ENCODE assay signal across 10 mouse cellular contexts in genomic region chr11:59308164-59308542, GRCm38 (mm10). TPM values are rescaled to one million over a fixed set of nuclear protein-coding genes. Genes with fewer than 3 reads are reported as not detected.
DNase-seq lines count a peak whose midpoint lies in the region; ATAC-seq and TF ChIP-seq lines count a peak whose summit lies in the region.
"Had no signal": no experiment of that assay in that cellular context is flagged by ENCODE, and none has a peak within 500 bp of the region (broad histone marks: within the 10 kb centered on the region; RNA-seq: fewer than 3 reads in every experiment).

No protein-coding gene starts in this region.

- no peak for TF ChIP-seq POLR2A in myocyte (IDR thresholded peaks at IDR 0.05; ENCODE audit: insufficient read length, low read depth)
- TF ChIP-seq POLR2A in thymus, adult 2 months (IDR thresholded peaks at IDR 0.05; ENCODE audit: control insufficient read depth, extremely low read depth, insufficient read depth, low read length, poor library complexity) = no peak

- H3K9me3 ChIP-seq in kidney, embryonic 15.5 days (replicated peaks) = no peaks in the 10 kb centered on the region
- H3K9me3 ChIP-seq in embryonic facial prominence, embryonic 13.5 days = no peaks in the 10 kb centered on the region
- H3K9me3 ChIP-seq in hindbrain, embryonic 11.5 days (ENCODE audit: control insufficient read depth, low read length) = no peaks in the 10 kb centered on the region

- no peak overlapping the region for H3K9ac ChIP-seq in kidney, embryonic 15.5 days
- H3K9ac ChIP-seq in embryonic facial prominence, embryonic 13.5 days = peak overlapping the region; percentile 82
- 0 out of 2 replicates have a peak overlapping the region, but pooled peaks have one; percentile 37 for H3K9ac ChIP-seq in hindbrain, embryonic 11.5 days (ENCODE audit: low read depth, low read length)

- peak overlapping the region; percentile 99 for H3K4me2 ChIP-seq in kidney, embryonic 15.5 days
- H3K4me2 ChIP-seq in embryonic facial prominence, embryonic 13.5 days = peak overlapping the region; percentile 90
- H3K4me2 ChIP-seq in hindbrain, embryonic 11.5 days (replicated peaks; ENCODE audit: low read depth, low read length) = peak overlapping the region; percentile 95
- peak overlapping the region; percentile 87 for H3K4me2 ChIP-seq in myocyte (ENCODE audit: low read depth)

- peak overlapping the region; percentile 71 for H3K27ac ChIP-seq in kidney, embryonic 15.5 days
- peak overlapping the region; percentile 92 for H3K27ac ChIP-seq in embryonic facial prominence, embryonic 13.5 days
- no peak overlapping the region for H3K27ac ChIP-seq in hindbrain, embryonic 11.5 days (ENCODE audit: low read depth, low read length)
- no peak overlapping the region for H3K27ac ChIP-seq in thymus, adult 2 months (ENCODE audit: control insufficient read depth, insufficient read depth, low read length)

- peaks cover 65% of the 10 kb centered on the region for H3K4me1 ChIP-seq in kidney, embryonic 15.5 days
- H3K4me1 ChIP-seq in embryonic facial prominence, embryonic 13.5 days = peaks cover 63% of the 10 kb centered on the region
- H3K4me1 ChIP-seq in hindbrain, embryonic 11.5 days (replicated peaks; ENCODE audit: control insufficient read depth, insufficient read depth, low read length) = peaks cover 20% of the 10 kb centered on the region
- peaks cover 4% of the 10 kb centered on the region; the same call in 1 of the 2 replicates for H3K4me1 ChIP-seq in thymus, adult 2 months (replicated peaks; ENCODE audit: control insufficient read depth, insufficient read depth, low read length)

- ATAC-seq in kidney, embryonic 15.5 days (replicated peaks; ENCODE audit: low FRiP score) = peak; percentile 20; the same call in 1 of the 2 replicates
- no peak for ATAC-seq in embryonic facial prominence, embryonic 13.5 days (ENCODE audit: insufficient number of reproducible peaks, insufficient read depth, low FRiP score, low TSS enrichment, low read depth)
- no peak for ATAC-seq in hindbrain, embryonic 11.5 days (ENCODE audit: low FRiP score)

- H3K27me3 ChIP-seq in kidney, embryonic 15.5 days = peaks cover 71% of the 10 kb centered on the region
- peaks cover 49% of the 10 kb centered on the region for H3K27me3 ChIP-seq in embryonic facial prominence, embryonic 13.5 days
- peaks cover 52% of the 10 kb centered on the region for H3K27me3 ChIP-seq in hindbrain, embryonic 11.5 days (ENCODE audit: control insufficient read depth, insufficient read depth, low read length)
- no peaks in the 10 kb centered on the region for H3K27me3 ChIP-seq in myocyte (ENCODE audit: control insufficient read depth, insufficient read depth, insufficient read length)
- peaks cover 15% of the 10 kb centered on the region; the same call in 1 of the 2 replicates for H3K27me3 ChIP-seq in thymus, adult 2 months (ENCODE audit: control insufficient read depth, insufficient read depth, low read length)

- H3K36me3 ChIP-seq in kidney, embryonic 15.5 days = no peaks in the 10 kb centered on the region
- H3K36me3 ChIP-seq in embryonic facial prominence, embryonic 13.5 days = no peaks in the 10 kb centered on the region
- no peaks in the 10 kb centered on the region for H3K36me3 ChIP-seq in hindbrain, embryonic 11.5 days (ENCODE audit: control insufficient read depth, insufficient read depth, low read length)
- no peaks in the 10 kb centered on the region for H3K36me3 ChIP-seq in myocyte (ENCODE audit: control insufficient read depth, insufficient read depth)
- no peaks in the 10 kb centered on the region for H3K36me3 ChIP-seq in thymus, adult 2 months (ENCODE audit: control insufficient read depth, insufficient read depth, low read length)
- H3K36me3 ChIP-seq: G1E had no signal

- H3ac ChIP-seq in myocyte (ENCODE audit: control insufficient read depth, insufficient read length) = no peak overlapping the region

- H3K79me2 ChIP-seq in myocyte (ENCODE audit: control insufficient read depth, insufficient read depth) = no peaks in the 10 kb centered on the region

- H3K4me3 ChIP-seq in kidney, embryonic 15.5 days (replicated peaks) = peak overlapping the region; percentile 68; the same call in 1 of the 2 replicates
- peak overlapping the region; percentile 73 for H3K4me3 ChIP-seq in embryonic facial prominence, embryonic 13.5 days
- peak overlapping the region; percentile 20; the same call in 1 of the 2 replicates for H3K4me3 ChIP-seq in hindbrain, embryonic 11.5 days (ENCODE audit: low read depth, low read length)
- peak overlapping the region; percentile 36 for H3K4me3 ChIP-seq in myocyte
- no peak overlapping the region for H3K4me3 ChIP-seq in thymus, adult 2 months (ENCODE audit: control insufficient read depth, insufficient read depth, low read length)

- 24% methylated on average over 12 of the region's 12 CpGs for WGBS in kidney, embryonic 15.5 days
- 21% methylated on average over 12 of the region's 12 CpGs for WGBS in embryonic facial prominence, embryonic 13.5 days
- WGBS in hindbrain, embryonic 11.5 days = 19% methylated on average over 11 of the region's 12 CpGs
- WGBS in thymus, adult 2 months = 12% methylated on average over 12 of the region's 12 CpGs

- DNase-seq in kidney, adult 18-20 months = no peak
- no peak for DNase-seq in hindbrain, embryonic 11.5 days (ENCODE audit: low spot score)
- no peak for DNase-seq in embryo, embryonic 11 days
- DNase-seq in spleen, postnatal 10 days (ENCODE audit: low spot score in 2 of 2) = no peak
- DNase-seq in thymus, adult 2 months = no peak

- TF ChIP-seq CTCF in thymus, adult 2 months (IDR thresholded peaks at IDR 0.05; ENCODE audit: borderline replicate concordance, control insufficient read depth, extremely low read depth, insufficient read depth, low read length, poor library complexity) = no peak

TF ChIP-seq in myocyte, 11 proteins besides CTCF, POLR2A, EP300 and RAD21:
- TF ChIP-seq TCF12 (IDR thresholded peaks at IDR 0.05; ENCODE audit: insufficient read depth, poor library complexity, severe bottlenecking) = peak; percentile 74
- TF ChIP-seq MYOD1 (IDR thresholded peaks at IDR 0.05; ENCODE audit: control insufficient read depth in 1 of 3, insufficient read length in 2 of 3, low read depth in 2 of 3) = peak in 2 of 3 experiments; percentile 93 to 98
- TF ChIP-seq USF1 (IDR thresholded peaks at IDR 0.05; ENCODE audit: low read depth) = no peak
- peak; percentile 18 to 97 (median 93) for TF ChIP-seq MYOG (IDR thresholded peaks at IDR 0.05; ENCODE audit: control insufficient read depth in 1 of 3, insufficient read depth in 1 of 3, insufficient read length in 2 of 3, low read depth in 2 of 3)
- TF ChIP-seq TCF3 (IDR thresholded peaks at IDR 0.05; ENCODE audit: insufficient read length, low read depth) = peak; percentile 86

RNA-seq across cellular contexts. Expression of gene Wnt9a, which starts 1.4 kb away (rescaled TPM):
- 1.6 and 2.1 TPM in 2 replicates for polyA plus RNA-seq in kidney, embryonic 15.5 days (2015; fragmentation: Nextera tagmentation; extraction: Ambion mirVana)
- 6.9 and 7.3 TPM in 2 replicates for polyA plus RNA-seq in embryonic facial prominence, embryonic 13.5 days (2015; fragmentation: Nextera tagmentation; extraction: Ambion mirVana)
- 2.7 and 3.8 TPM in 2 replicates for polyA plus RNA-seq in hindbrain, embryonic 11.5 days (2014; fragmentation: Nextera tagmentation; extraction: Ambion mirVana)
- polyA plus RNA-seq in myocyte (2012; fragmentation: generic; extraction: Trizol) = 11.6 TPM
- polyA plus RNA-seq in thymus, adult 2 months (2012; rRNA removed) = 1.3 and 2.2 TPM in 2 replicates
- polyA plus RNA-seq: G1E had no signal

RNA-seq across cellular contexts. Expression of gene Wnt3a, which starts 17.6 kb away (rescaled TPM):
- not detected in 2 replicates for polyA plus RNA-seq in kidney, embryonic 15.5 days (2015; fragmentation: Nextera tagmentation; extraction: Ambion mirVana)
- 3.7 and 4.0 TPM in 2 replicates for polyA plus RNA-seq in embryonic facial prominence, embryonic 13.5 days (2015; fragmentation: Nextera tagmentation; extraction: Ambion mirVana)
- polyA plus RNA-seq in hindbrain, embryonic 11.5 days (2014; fragmentation: Nextera tagmentation; extraction: Ambion mirVana) = 3.9 and 4.0 TPM in 2 replicates
- not detected for polyA plus RNA-seq in myocyte (2012; fragmentation: generic; extraction: Trizol)
- 0.28 TPM in 1 of 2 replicates, not detected in the other for polyA plus RNA-seq in thymus, adult 2 months (2012; rRNA removed)
- polyA plus RNA-seq: G1E; liver, embryonic 16.5 days had no signal

Comparison
In these comparisons a context has a peak if more than half of its experiments do, and no peak if none do; other contexts are left out.
1. H3K27ac ChIP-seq: peak in kidney, embryonic 15.5 days (single experiment) and embryonic facial prominence, embryonic 13.5 days (single experiment); none in hindbrain, embryonic 11.5 days (single experiment) and thymus, adult 2 months (single experiment).
2. Peak in every context shown above with its lines, with median percentiles within 50 percentile points of each other: H3K4me2 ChIP-seq.